Mouse (Mus musculus): ENCODE data around the gene Bod1. TPM values are rescaled to one million over a fixed set of nuclear protein-coding genes. Genes with fewer than 3 reads are reported as not detected.

Bod1 gene
- polyA plus RNA-seq, 1 experiment from 2014 or later = 92.3 TPM

DNA sequence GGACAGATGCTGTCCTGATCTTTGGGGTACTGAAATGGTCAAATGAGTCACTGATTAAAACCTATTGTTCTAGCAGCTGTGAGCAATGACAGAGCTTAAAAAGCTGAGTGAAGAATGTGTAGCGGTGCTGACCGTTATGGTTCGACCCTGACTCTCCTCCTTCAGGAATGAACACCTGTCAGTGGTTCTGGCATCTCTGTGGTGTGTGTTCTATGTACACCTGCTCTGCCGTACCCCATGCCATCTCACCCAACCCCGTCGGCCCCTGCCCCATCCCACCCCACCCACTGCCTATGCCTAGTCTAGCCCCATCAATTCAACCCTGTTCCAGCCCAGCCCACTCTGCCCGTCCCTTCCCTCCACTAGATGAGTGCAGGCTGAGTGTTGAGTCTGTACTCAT lies 9.5 kb downstream of the Bod1 start:
- Histone ChIP-seq H3K9ac (replicated peaks; ENCODE audit: low read depth, low read length) (no peak overlapping the region), H3K4me2 (replicated peaks; ENCODE audit: low read depth, low read length) (no peak overlapping the region), H3K27ac (ENCODE audit: low read length) (no peak overlapping the region), H3K4me1 (ENCODE audit: control insufficient read depth, insufficient read depth, low read length) (no peaks in the 10 kb centered on the region), H3K36me3 (ENCODE audit: control insufficient read depth, insufficient read depth, low read length) (peaks cover 27% of the 10 kb centered on the region), H3K27me3 (ENCODE audit: control insufficient read depth, insufficient read depth, low read length) (no peaks in the 10 kb centered on the region), H3K9me3 (ENCODE audit: control insufficient read depth, low read depth, low read length) (no peaks in the 10 kb centered on the region), H3K4me3 (ENCODE audit: low read depth, low read length) (no peak overlapping the region)
- no peak for ATAC-seq (ENCODE audit: insufficient number of reproducible peaks, insufficient read depth, low FRiP score, low read depth)
- WGBS = 81% methylated on average over 7 of the region's 7 CpGs

DNA sequence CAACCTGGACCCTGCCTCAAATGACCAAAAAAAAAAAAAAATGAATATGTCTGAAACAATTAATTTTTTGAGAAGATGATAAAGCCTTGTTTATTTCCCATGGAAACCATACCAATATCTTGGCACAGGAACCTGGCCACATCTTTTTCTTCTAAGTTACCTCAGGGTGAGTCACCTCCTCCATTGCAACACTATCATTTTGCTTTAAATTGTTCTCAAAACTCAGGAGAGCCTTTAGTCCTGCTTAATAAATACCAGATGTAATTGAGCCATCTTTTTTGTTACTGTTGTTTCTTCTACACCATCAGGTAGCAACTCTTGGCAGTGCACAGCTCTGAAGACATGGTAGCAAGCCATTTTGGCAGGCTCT lies 13.9 kb downstream of the Bod1 start:
- no peak overlapping the region for H3K27ac ChIP-seq (ENCODE audit: low read length)
- H3K4me2 ChIP-seq (replicated peaks; ENCODE audit: low read depth, low read length) = no peak overlapping the region
- ATAC-seq (ENCODE audit: insufficient number of reproducible peaks, insufficient read depth, low FRiP score, low read depth) = no peak
- no peaks in the 10 kb centered on the region for H3K27me3 ChIP-seq (ENCODE audit: control insufficient read depth, insufficient read depth, low read length)
- no peak overlapping the region for H3K9ac ChIP-seq (replicated peaks; ENCODE audit: low read depth, low read length)
- H3K4me1 ChIP-seq (ENCODE audit: control insufficient read depth, insufficient read depth, low read length) = no peaks in the 10 kb centered on the region
- H3K36me3 ChIP-seq (ENCODE audit: control insufficient read depth, insufficient read depth, low read length) = no peaks in the 10 kb centered on the region
- H3K9me3 ChIP-seq (ENCODE audit: control insufficient read depth, low read depth, low read length) = no peaks in the 10 kb centered on the region
- H3K4me3 ChIP-seq (ENCODE audit: low read depth, low read length) = no peak overlapping the region

- Histone ChIP-seq H3K4me2 (replicated peaks; ENCODE audit: low read depth, low read length) (no peak overlapping the region), H3K4me3 (ENCODE audit: low read depth, low read length) (no peak overlapping the region), H3K27ac (ENCODE audit: low read length) (no peak overlapping the region), H3K9me3 (ENCODE audit: control insufficient read depth, low read depth, low read length) (no peaks in the 10 kb centered on the region), H3K9ac (replicated peaks; ENCODE audit: low read depth, low read length) (no peak overlapping the region), H3K4me1 (ENCODE audit: control insufficient read depth, insufficient read depth, low read length) (no peaks in the 10 kb centered on the region), H3K27me3 (ENCODE audit: control insufficient read depth, insufficient read depth, low read length) (no peaks in the 10 kb centered on the region), H3K36me3 (ENCODE audit: control insufficient read depth, insufficient read depth, low read length) (no peaks in the 10 kb centered on the region)
- 72% methylated on average over 5 of the region's 5 CpGs for WGBS
- no peak for ATAC-seq (ENCODE audit: insufficient number of reproducible peaks, insufficient read depth, low FRiP score, low read depth)
These were observed 14.4 kb downstream of the Bod1 start for GRCm38 (mm10) chr11:31657168-31657805.

GRCm38 (mm10) chr11:31649507-31649906 lies 22.2 kb downstream of the Bod1 start:
- WGBS = 55% methylated on average over 2 of the region's 2 CpGs
- Histone ChIP-seq H3K4me3 (ENCODE audit: low read depth, low read length) (no peak overlapping the region), H3K27me3 (ENCODE audit: control insufficient read depth, insufficient read depth, low read length) (no peaks in the 10 kb centered on the region), H3K9me3 (ENCODE audit: control insufficient read depth, low read depth, low read length) (no peaks in the 10 kb centered on the region), H3K36me3 (ENCODE audit: control insufficient read depth, insufficient read depth, low read length) (no peaks in the 10 kb centered on the region), H3K4me2 (replicated peaks; ENCODE audit: low read depth, low read length) (no peak overlapping the region), H3K27ac (ENCODE audit: low read length) (no peak overlapping the region), H3K9ac (replicated peaks; ENCODE audit: low read depth, low read length) (no peak overlapping the region), H3K4me1 (ENCODE audit: control insufficient read depth, insufficient read depth, low read length) (no peaks in the 10 kb centered on the region)
- no peak for ATAC-seq (ENCODE audit: insufficient number of reproducible peaks, insufficient read depth, low FRiP score, low read depth)

DNA sequence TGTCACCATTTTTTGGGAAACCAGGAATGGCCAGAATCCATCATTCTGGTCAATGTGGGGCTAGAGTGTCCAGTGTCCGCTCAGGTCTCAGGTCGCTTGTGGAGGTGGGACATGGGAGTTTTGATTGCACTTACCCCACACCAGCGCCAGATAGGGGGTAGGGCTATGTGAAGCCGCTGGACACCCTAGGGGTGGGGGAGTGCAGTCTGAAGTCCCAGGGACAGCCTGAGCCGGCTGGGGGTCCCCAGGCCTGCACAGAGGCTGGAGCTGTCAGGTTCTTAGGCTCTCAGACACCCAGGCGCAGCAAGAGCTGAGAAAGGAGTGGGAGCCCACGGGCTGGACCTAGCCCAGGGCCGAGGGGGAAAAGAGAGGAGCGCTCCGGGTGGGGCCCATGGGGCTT lies 24.4 kb downstream of the Bod1 start:
- Histone ChIP-seq H3K36me3 (ENCODE audit: control insufficient read depth, insufficient read depth, low read length) (no peaks in the 10 kb centered on the region), H3K9ac (replicated peaks; ENCODE audit: low read depth, low read length) (no peak overlapping the region), H3K4me1 (ENCODE audit: control insufficient read depth, insufficient read depth, low read length) (no peaks in the 10 kb centered on the region), H3K27me3 (ENCODE audit: control insufficient read depth, insufficient read depth, low read length) (no peaks in the 10 kb centered on the region), H3K4me2 (replicated peaks; ENCODE audit: low read depth, low read length) (no peak overlapping the region), H3K9me3 (ENCODE audit: control insufficient read depth, low read depth, low read length) (no peaks in the 10 kb centered on the region), H3K27ac (ENCODE audit: low read length) (no peak overlapping the region), H3K4me3 (ENCODE audit: low read depth, low read length) (no peak overlapping the region)
- ATAC-seq (ENCODE audit: insufficient number of reproducible peaks, insufficient read depth, low FRiP score, low read depth) = no peak
- WGBS = 84% methylated on average over 10 of the region's 10 CpGs

DNA sequence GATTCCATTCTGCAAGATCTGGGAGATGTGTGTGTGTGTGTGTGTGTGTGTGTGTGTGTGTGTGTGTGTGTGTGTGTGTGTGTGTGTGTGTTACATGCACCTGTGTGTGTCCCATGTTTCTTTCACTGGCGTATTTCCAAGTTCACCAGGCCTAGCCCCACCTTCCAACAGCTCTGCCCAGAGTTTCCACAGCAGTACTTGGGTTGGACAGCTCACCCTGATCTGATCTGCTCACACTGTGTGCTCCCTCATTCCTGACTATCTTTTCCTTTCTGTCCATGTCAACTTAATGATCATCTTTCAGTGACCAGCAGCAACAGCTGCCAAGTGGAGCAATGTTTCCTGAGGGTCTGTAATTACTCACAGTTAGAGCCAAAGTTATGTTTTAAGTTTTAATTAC lies 25.1 kb downstream of the Bod1 start:
- WGBS = 89% methylated on average over 1 of the region's 1 CpGs
- ATAC-seq (ENCODE audit: insufficient number of reproducible peaks, insufficient read depth, low FRiP score, low read depth) = no peak
- Histone ChIP-seq H3K4me1 (ENCODE audit: control insufficient read depth, insufficient read depth, low read length) (no peaks in the 10 kb centered on the region), H3K9ac (replicated peaks; ENCODE audit: low read depth, low read length) (no peak overlapping the region), H3K4me3 (ENCODE audit: low read depth, low read length) (no peak overlapping the region), H3K27me3 (ENCODE audit: control insufficient read depth, insufficient read depth, low read length) (no peaks in the 10 kb centered on the region), H3K36me3 (ENCODE audit: control insufficient read depth, insufficient read depth, low read length) (no peaks in the 10 kb centered on the region), H3K27ac (ENCODE audit: low read length) (no peak overlapping the region), H3K4me2 (replicated peaks; ENCODE audit: low read depth, low read length) (no peak overlapping the region), H3K9me3 (ENCODE audit: control insufficient read depth, low read depth, low read length) (no peaks in the 10 kb centered on the region)

GRCm38 (mm10) chr11:31643120-31643519 lies 28.6 kb downstream of the Bod1 start:
- Histone ChIP-seq H3K9me3 (ENCODE audit: control insufficient read depth, low read depth, low read length) (no peaks in the 10 kb centered on the region), H3K4me1 (ENCODE audit: control insufficient read depth, insufficient read depth, low read length) (no peaks in the 10 kb centered on the region), H3K4me3 (ENCODE audit: low read depth, low read length) (no peak overlapping the region), H3K4me2 (replicated peaks; ENCODE audit: low read depth, low read length) (no peak overlapping the region), H3K36me3 (ENCODE audit: control insufficient read depth, insufficient read depth, low read length) (no peaks in the 10 kb centered on the region), H3K27ac (ENCODE audit: low read length) (no peak overlapping the region), H3K9ac (replicated peaks; ENCODE audit: low read depth, low read length) (no peak overlapping the region), H3K27me3 (ENCODE audit: control insufficient read depth, insufficient read depth, low read length) (no peaks in the 10 kb centered on the region)
- 58% methylated on average over 6 of the region's 6 CpGs for WGBS
- ATAC-seq (ENCODE audit: insufficient number of reproducible peaks, insufficient read depth, low FRiP score, low read depth) = no peak

- H3K27ac ChIP-seq (ENCODE audit: low read length) = no peak overlapping the region
- no peak for ATAC-seq (ENCODE audit: insufficient number of reproducible peaks, insufficient read depth, low FRiP score, low read depth)
- WGBS = 40% methylated on average over 3 of the region's 3 CpGs
- no peak overlapping the region for H3K4me2 ChIP-seq (replicated peaks; ENCODE audit: low read depth, low read length)
- H3K36me3 ChIP-seq (ENCODE audit: control insufficient read depth, insufficient read depth, low read length) = no peaks in the 10 kb centered on the region
- no peaks in the 10 kb centered on the region for H3K9me3 ChIP-seq (ENCODE audit: control insufficient read depth, low read depth, low read length)
- no peaks in the 10 kb centered on the region for H3K4me1 ChIP-seq (ENCODE audit: control insufficient read depth, insufficient read depth, low read length)
- H3K4me3 ChIP-seq (ENCODE audit: low read depth, low read length) = no peak overlapping the region
- H3K27me3 ChIP-seq (ENCODE audit: control insufficient read depth, insufficient read depth, low read length) = no peaks in the 10 kb centered on the region
- no peak overlapping the region for H3K9ac ChIP-seq (replicated peaks; ENCODE audit: low read depth, low read length)
These were observed 30.4 kb downstream of the Bod1 start for GRCm38 (mm10) chr11:31641066-31641810.

GRCm38 (mm10) chr11:31640187-31640586 lies 31.5 kb downstream of the Bod1 start:
- 85% methylated on average over 5 of the region's 5 CpGs for WGBS
- ATAC-seq (ENCODE audit: insufficient number of reproducible peaks, insufficient read depth, low FRiP score, low read depth) = no peak

More at GRCm38 (mm10) chr11:31640187-31640586, 31.5 kb downstream of the Bod1 start:
- Histone ChIP-seq H3K4me3 (ENCODE audit: low read depth, low read length) (no peak overlapping the region), H3K9me3 (ENCODE audit: control insufficient read depth, low read depth, low read length) (no peaks in the 10 kb centered on the region), H3K9ac (replicated peaks; ENCODE audit: low read depth, low read length) (no peak overlapping the region), H3K36me3 (ENCODE audit: control insufficient read depth, insufficient read depth, low read length) (no peaks in the 10 kb centered on the region), H3K27me3 (ENCODE audit: control insufficient read depth, insufficient read depth, low read length) (no peaks in the 10 kb centered on the region), H3K4me1 (ENCODE audit: control insufficient read depth, insufficient read depth, low read length) (no peaks in the 10 kb centered on the region), H3K4me2 (replicated peaks; ENCODE audit: low read depth, low read length) (no peak overlapping the region), H3K27ac (ENCODE audit: low read length) (no peak overlapping the region)
